20 mouse cellular contexts compared by ENCODE assay signal in genomic region chr11:20145383-20145782, GRCm38 (mm10). TPM values are rescaled to one million over a fixed set of nuclear protein-coding genes. Genes with fewer than 3 reads are reported as not detected.
DNase-seq lines count a peak whose midpoint lies in the region; ATAC-seq and TF ChIP-seq lines count a peak whose summit lies in the region.
"Had no signal": no experiment of that assay in that cellular context is flagged by ENCODE, and none has a peak within 500 bp of the region (broad histone marks: within the 10 kb centered on the region; RNA-seq: fewer than 3 reads in every experiment).

No protein-coding gene starts in this region.

- no peaks in the 10 kb centered on the region for H3K9me3 ChIP-seq in liver, embryonic 13.5 days (replicated peaks)
- H3K9me3 ChIP-seq in stomach, postnatal 0 days (ENCODE audit: control insufficient read depth, low read length) = no peaks in the 10 kb centered on the region
- H3K9me3 ChIP-seq: forebrain, embryonic 15.5 days; G1E; limb, embryonic 13.5 days; neural tube, embryonic 13.5 days had no signal

- no peak for TF ChIP-seq CTCF in liver, adult 2 months (IDR thresholded peaks at IDR 0.05; ENCODE audit: low read depth, low read length)
- TF ChIP-seq CTCF in stomach, postnatal 0 days (IDR thresholded peaks at IDR 0.05; ENCODE audit: low read depth) = no peak

- no peak overlapping the region for H3K4me3 ChIP-seq in liver, adult 2 months (ENCODE audit: insufficient read depth, low read depth, low read length)
- H3K4me3 ChIP-seq in liver, embryonic 13.5 days (replicated peaks) = no peak overlapping the region
- H3K4me3 ChIP-seq in stomach, postnatal 0 days (ENCODE audit: low read depth, low read length) = no peak overlapping the region
- H3K4me3 ChIP-seq: embryonic facial prominence, embryonic 13.5 days; forebrain, embryonic 15.5 days; limb, embryonic 13.5 days; midbrain, embryonic 10.5 days; neural tube, embryonic 13.5 days had no signal

- no peak overlapping the region for H3K4me2 ChIP-seq in liver, embryonic 13.5 days
- no peak overlapping the region for H3K4me2 ChIP-seq in stomach, postnatal 0 days (replicated peaks; ENCODE audit: low read depth)
- H3K4me2 ChIP-seq: embryonic facial prominence, embryonic 13.5 days; forebrain, embryonic 15.5 days; limb, embryonic 13.5 days; neural tube, embryonic 13.5 days had no signal

- H3K27ac ChIP-seq in liver, adult 2 months (replicated peaks; ENCODE audit: insufficient read depth, low read depth, low read length) = peak overlapping the region; percentile 67
- peak overlapping the region; percentile 44 for H3K27ac ChIP-seq in liver, embryonic 13.5 days
- peak overlapping the region; percentile 53; the same call in 1 of the 2 replicates for H3K27ac ChIP-seq in stomach, postnatal 0 days (replicated peaks)
- H3K27ac ChIP-seq: embryonic facial prominence, embryonic 13.5 days; forebrain, embryonic 15.5 days; limb, embryonic 13.5 days; macrophage; midbrain, embryonic 10.5 days; neural tube, embryonic 13.5 days had no signal

- H3K4me1 ChIP-seq in liver, adult 2 months (ENCODE audit: control insufficient read depth, insufficient read depth, low read length) = peaks cover 7% of the 10 kb centered on the region; the same call in 1 of the 2 replicates
- no peaks in the 10 kb centered on the region for H3K4me1 ChIP-seq in liver, embryonic 13.5 days (replicated peaks)
- no peaks in the 10 kb centered on the region for H3K4me1 ChIP-seq in stomach, postnatal 0 days (replicated peaks; ENCODE audit: control insufficient read depth, insufficient read depth)
- H3K4me1 ChIP-seq: embryonic facial prominence, embryonic 13.5 days; forebrain, embryonic 15.5 days; limb, embryonic 13.5 days; neural tube, embryonic 13.5 days had no signal

- no peaks in the 10 kb centered on the region for H3K27me3 ChIP-seq in liver, adult 2 months (ENCODE audit: control insufficient read depth, insufficient read depth, low read length)
- H3K27me3 ChIP-seq in liver, embryonic 13.5 days = no peaks in the 10 kb centered on the region
- H3K27me3 ChIP-seq in stomach, postnatal 0 days (ENCODE audit: control insufficient read depth, insufficient read depth, low read length) = no peaks in the 10 kb centered on the region
- H3K27me3 ChIP-seq: embryonic facial prominence, embryonic 13.5 days; forebrain, embryonic 15.5 days; limb, embryonic 13.5 days; neural tube, embryonic 13.5 days had no signal

- H3K79me2 ChIP-seq in liver, adult 2 months (ENCODE audit: control insufficient read depth, insufficient read depth, low read length) = no peaks in the 10 kb centered on the region

- DNase-seq in liver, adult 2 months (ENCODE audit: extremely low read depth, low read depth, low spot score) = no peak
- DNase-seq in liver (no peak), ZHBTc4 (ENCODE audit: low read depth, low spot score) (peak; percentile 89)
- DNase-seq in liver, embryonic 13.5 days = no peak
- peak; percentile 19 for DNase-seq in stomach, postnatal 0 days (ENCODE audit: low spot score)
- DNase-seq in adrenal gland, adult 8-10 months = no peak
- DNase-seq in neural tube, embryonic 10.5 days (ENCODE audit: extremely low spot score, low spot score) = no peak
- DNase-seq: B cell, adult 2 months; cerebellum, adult 9-10 months; gastrocnemius, postnatal 36 days; right cerebral cortex, adult 18-20 months; thymus, postnatal 25 days had no signal

- no peaks in the 10 kb centered on the region for H3K36me3 ChIP-seq in liver, adult 2 months (ENCODE audit: control insufficient read depth, insufficient read depth, low read length)
- no peaks in the 10 kb centered on the region for H3K36me3 ChIP-seq in liver, embryonic 13.5 days
- no peaks in the 10 kb centered on the region for H3K36me3 ChIP-seq in stomach, postnatal 0 days (ENCODE audit: control insufficient read depth, insufficient read depth, low read length)
- H3K36me3 ChIP-seq: embryonic facial prominence, embryonic 13.5 days; forebrain, embryonic 15.5 days; G1E; limb, embryonic 13.5 days; midbrain, embryonic 10.5 days; neural tube, embryonic 13.5 days had no signal

- 44% methylated on average over 9 of the region's 9 CpGs for WGBS in liver, adult 2 months
- 64% methylated on average over 9 of the region's 9 CpGs for WGBS in liver, embryonic 13.5 days (ENCODE audit: insufficient replicate concordance)
- 39% methylated on average over 9 of the region's 9 CpGs for WGBS in stomach, postnatal 0 days

- ATAC-seq in liver, embryonic 13.5 days (ENCODE audit: low read depth) = no peak
- no peak for ATAC-seq in stomach, postnatal 0 days (ENCODE audit: low FRiP score, low TSS enrichment)
- no peak for ATAC-seq in frontal cortex, adult (ENCODE audit: low TSS enrichment)
- ATAC-seq: forebrain, embryonic 15.5 days had no signal

- no peak for TF ChIP-seq POLR2A in liver, adult 2 months (IDR thresholded peaks at IDR 0.05; ENCODE audit: extremely low read depth, insufficient read depth, low read length)

- TF ChIP-seq EP300 in stomach, postnatal 0 days (optimal IDR thresholded peaks at IDR 0.05) = no peak

- no peak overlapping the region for H3K9ac ChIP-seq in liver, adult 2 months (ENCODE audit: low read depth, low read length)
- no peak overlapping the region for H3K9ac ChIP-seq in liver, embryonic 13.5 days
- no peak overlapping the region for H3K9ac ChIP-seq in stomach, postnatal 0 days (ENCODE audit: low read length)
- H3K9ac ChIP-seq: embryonic facial prominence, embryonic 13.5 days; forebrain, embryonic 15.5 days; limb, embryonic 13.5 days; neural tube, embryonic 13.5 days had no signal

RNA-seq across cellular contexts. Expression of gene Actr2, which starts 32.7 kb away (rescaled TPM):
- total RNA-seq in liver, adult 2 months (2014; rRNA removed) = 67.3 and 68.8 TPM in 2 replicates
- 16.6 and 17.4 TPM in 2 replicates for polyA plus RNA-seq in liver, adult 2 months (2012; rRNA removed)
- polyA plus RNA-seq in liver, embryonic 13.5 days (2015; fragmentation: Nextera tagmentation; extraction: Ambion mirVana) = 64.1 and 77.2 TPM in 2 replicates
- polyA plus RNA-seq in stomach, postnatal 0 days (2015; fragmentation: Nextera tagmentation; extraction: Ambion mirVana) = 87.1 and 94.7 TPM in 2 replicates
- 100 to 1,000 TPM; 136 to 161 (median 154) TPM for total RNA-seq in adrenal gland, adult 8-10 months (2022)

RNA-seq across cellular contexts. Expression of gene Rab1a, which starts 55.8 kb away (rescaled TPM):
- 93.4 and 99.1 TPM in 2 replicates for total RNA-seq in liver, adult 2 months (2014; rRNA removed)
- 48.5 and 50.4 TPM in 2 replicates for polyA plus RNA-seq in liver, adult 2 months (2012; rRNA removed)
- 117 and 141 TPM in 2 replicates for polyA plus RNA-seq in liver, embryonic 13.5 days (2015; fragmentation: Nextera tagmentation; extraction: Ambion mirVana)
- polyA plus RNA-seq in stomach, postnatal 0 days (2015; fragmentation: Nextera tagmentation; extraction: Ambion mirVana) = 287 and 295 TPM in 2 replicates
- total RNA-seq in adrenal gland, adult 8-10 months (2022) = 100 to 1,000 TPM; 151 to 186 (median 168) TPM

Comparison
In these comparisons a context has a peak if more than half of its experiments do, and no peak if none do; other contexts are left out.
1. DNase-seq: peak in ZHBTc4 (single experiment) and stomach, postnatal 0 days (single experiment); none in liver, adult 2 months (single experiment), liver (single experiment), liver, embryonic 13.5 days (single experiment), adrenal gland, adult 8-10 months (single experiment) and neural tube, embryonic 10.5 days (single experiment).
2. Peak in every context shown above with its lines, with median percentiles within 50 percentile points of each other: H3K27ac ChIP-seq.